Mouse (Mus musculus) myocyte (in vitro differentiated cells): ENCODE results near the gene Gstm6. TPM values are rescaled to one million over a fixed set of nuclear protein-coding genes. Genes with fewer than 3 reads are reported as not detected.
"Not testable (repeated sequence)": the region's sequence is repeated elsewhere in the genome, so short reads cannot be mapped to it uniquely, and the experiment has no call there.

Experiments used
- H3K27me3 ChIP-seq: one replicate; pipeline ENCODE4 v1.6.1; 2011; ENCODE audit not compliant: control insufficient read depth, insufficient read depth, insufficient read length
- H3K36me3 ChIP-seq: one replicate; pipeline ENCODE4 v1.6.1; 2011; ENCODE audit not compliant: control insufficient read depth, insufficient read depth
- H3K4me2 ChIP-seq: one replicate; pipeline ENCODE4 v1.6.1; 2011; ENCODE audit warnings: low read depth, control low read depth
- H3K4me3 ChIP-seq: one replicate; pipeline ENCODE4 v1.5.1; 2011; ENCODE audit warnings: mild to moderate bottlenecking, control low read depth, moderate library complexity
- H3K79me2 ChIP-seq: one replicate; pipeline ENCODE4 v1.6.1; 2011; ENCODE audit not compliant: control insufficient read depth, insufficient read depth
- H3ac ChIP-seq: one replicate; pipeline ENCODE4 v1.6.1; 2011; ENCODE audit not compliant: control insufficient read depth, insufficient read length
- CEBPB ChIP-seq: IDR thresholded peaks from 2 replicates; pipeline ENCODE4 v1.6.1; 2011; ENCODE audit warnings: mild to moderate bottlenecking, moderate library complexity; ENCODE audit not compliant: poor library complexity, insufficient read depth, severe bottlenecking
- E2F4 ChIP-seq: IDR thresholded peaks from one replicate; pipeline ENCODE4 v1.6.1; 2011; ENCODE audit warnings: mild to moderate bottlenecking, control low read depth, moderate library complexity; ENCODE audit not compliant: insufficient read depth
- MAX ChIP-seq: IDR thresholded peaks from one replicate; pipeline ENCODE4 v1.6.1; 2011; ENCODE audit warnings: low read depth, mild to moderate bottlenecking, control low read depth
- MYOD1 ChIP-seq, 3 experiments: IDR thresholded peaks; one replicate each; pipeline ENCODE4 v1.6.1; 2011; ENCODE audit warnings: control low read depth in 2 of 3, low read depth in 2 of 3, mild to moderate bottlenecking in 2 of 3, moderate library complexity in 1 of 3; ENCODE audit not compliant: insufficient read length in 2 of 3, control insufficient read depth in 1 of 3
- MYOG ChIP-seq, 3 experiments: IDR thresholded peaks; one replicate each; pipeline ENCODE4 v1.6.1; 2011; ENCODE audit warnings: control low read depth in 2 of 3, low read depth in 2 of 3, mild to moderate bottlenecking in 2 of 3; ENCODE audit not compliant: insufficient read length in 2 of 3, control insufficient read depth in 1 of 3, insufficient read depth in 1 of 3
- POLR2A ChIP-seq: IDR thresholded peaks from one replicate; pipeline ENCODE4 v1.6.1; 2011; ENCODE audit warnings: low read depth, mild to moderate bottlenecking, control low read depth, moderate library complexity; ENCODE audit not compliant: insufficient read length
- POLR2AphosphoS2 ChIP-seq: IDR thresholded peaks from one replicate; pipeline ENCODE4 v1.6.1; 2011; ENCODE audit warnings: low read depth, control low read depth; ENCODE audit not compliant: insufficient read length
- REST ChIP-seq: IDR thresholded peaks from one replicate; pipeline ENCODE4 v1.6.1; 2011; ENCODE audit warnings: mild to moderate bottlenecking, control low read depth, moderate library complexity; ENCODE audit not compliant: insufficient read depth, insufficient read length
- SRF ChIP-seq: IDR thresholded peaks from one replicate; pipeline ENCODE4 v1.6.1; 2011; ENCODE audit warnings: low read depth; ENCODE audit not compliant: control insufficient read depth, insufficient read length
- TCF12 ChIP-seq: IDR thresholded peaks from one replicate; pipeline ENCODE4 v1.6.1; 2011; ENCODE audit warnings: mild to moderate bottlenecking, control low read depth; ENCODE audit not compliant: poor library complexity, insufficient read depth, severe bottlenecking
- TCF3 ChIP-seq: IDR thresholded peaks from one replicate; pipeline ENCODE4 v1.6.1; 2011; ENCODE audit warnings: low read depth, control low read depth; ENCODE audit not compliant: insufficient read length
- USF1 ChIP-seq: IDR thresholded peaks from one replicate; pipeline ENCODE4 v1.6.1; 2011; ENCODE audit warnings: low read depth, mild to moderate bottlenecking, control low read depth, moderate library complexity
- polyA plus RNA-seq: library from polyadenylated mRNA; unstranded; fragments of >200 nt; fragmentation: generic; extraction: Trizol; gene quantifications from one replicate; pipeline ENCODE4 v1.2.1, GENCODE M21; 2012; ENCODE audit warnings: missing spikeins

Gene Gstm6
- not detected for polyA plus RNA-seq

GRCm38 (mm10) chr3:107943239-107943990 lies at the start of gene Gstm6:
Gstm6 (minus strand) TSS chr3:107943749.
- no peak within 1 kb of the TSS for H3K4me3 ChIP-seq
- no peak within 1 kb of the TSS for H3K4me2 ChIP-seq
- H3K27me3 ChIP-seq, result no peaks in the 10 kb centered on the region
- TF ChIP-seq TCF12 (no peak), CEBPB (no peak), POLR2AphosphoS2 (no peak), USF1 (no peak), POLR2A (no peak), SRF (no peak), MYOD1 (IDR thresholded peaks at IDR 0.05; ENCODE audit: control insufficient read depth in 1 of 3, insufficient read length in 2 of 3, low read depth in 2 of 3) (no peak), MYOG (IDR thresholded peaks at IDR 0.05; ENCODE audit: control insufficient read depth in 1 of 3, insufficient read depth in 1 of 3, insufficient read length in 2 of 3, low read depth in 2 of 3) (no peak), MAX (no peak), E2F4 (no peak)
- no peaks in the 10 kb centered on the region for H3K36me3 ChIP-seq
- no peak within 1 kb of the TSS for H3ac ChIP-seq
- H3K79me2 ChIP-seq, result no peaks in the 10 kb centered on the region

- TF ChIP-seq MAX (no peak), TCF12 (no peak), CEBPB (no peak), POLR2A (no peak), SRF (no peak), REST (no peak), MYOD1 (IDR thresholded peaks at IDR 0.05; ENCODE audit: control insufficient read depth in 1 of 3, insufficient read length in 2 of 3, low read depth in 2 of 3) (no peak), USF1 (no peak), MYOG (IDR thresholded peaks at IDR 0.05; ENCODE audit: control insufficient read depth in 1 of 3, insufficient read depth in 1 of 3, insufficient read length in 2 of 3, low read depth in 2 of 3) (no peak), TCF3 (no peak), E2F4 (no peak), POLR2AphosphoS2 (no peak)
- no peak within 1 kb of the TSS for H3K4me3 ChIP-seq
Measured at GRCm38 (mm10) chr3:107986041-107986562, 42.6 kb upstream of the Gstm6 start, which contains the start of gene Gstm2. Gstm2 (minus strand) TSS chr3:107986453.

GRCm38 (mm10) chr3:107985141-107985540 lies 41.6 kb upstream of the Gstm6 start:
- not testable (repeated sequence) for H3K79me2 ChIP-seq, H3K27me3 ChIP-seq, H3K36me3 ChIP-seq, H3K4me3 ChIP-seq, H3ac ChIP-seq, H3K4me2 ChIP-seq

More at GRCm38 (mm10) chr3:107986041-107986562, 42.6 kb upstream of the Gstm6 start, which contains the start of gene Gstm2:
- Histone ChIP-seq H3ac (no peak within 1 kb of the TSS), H3K4me2 (peak within 1 kb of the TSS; percentile 31), H3K79me2 (no peaks in the 10 kb centered on the region), H3K36me3 (no peaks in the 10 kb centered on the region), H3K27me3 (no peaks in the 10 kb centered on the region)

- Histone ChIP-seq H3K36me3 (no peaks in the 10 kb centered on the region), H3K27me3 (peaks cover 2% of the 10 kb centered on the region), H3ac (no peak overlapping the region), H3K4me2 (no peak overlapping the region), H3K79me2 (no peaks in the 10 kb centered on the region), H3K4me3 (no peak overlapping the region)
- no peak for TF ChIP-seq USF1
- TF ChIP-seq REST, result no peak
- TF ChIP-seq TCF12, result no peak
- no peak for TF ChIP-seq TCF3
- TF ChIP-seq MAX, result no peak
- no peak for TF ChIP-seq MYOD1 (IDR thresholded peaks at IDR 0.05; ENCODE audit: control insufficient read depth in 1 of 3, insufficient read length in 2 of 3, low read depth in 2 of 3)
- TF ChIP-seq SRF, result no peak
- no peak for TF ChIP-seq POLR2A
- TF ChIP-seq MYOG (IDR thresholded peaks at IDR 0.05; ENCODE audit: control insufficient read depth in 1 of 3, insufficient read depth in 1 of 3, insufficient read length in 2 of 3, low read depth in 2 of 3), result no peak
- no peak for TF ChIP-seq E2F4
- no peak for TF ChIP-seq CEBPB
- TF ChIP-seq POLR2AphosphoS2, result no peak
Measured at GRCm38 (mm10) chr3:107984471-107984870, 40.9 kb upstream of the Gstm6 start.

- Histone ChIP-seq H3ac (no peak overlapping the region), H3K79me2 (no peaks in the 10 kb centered on the region), H3K27me3 (peaks cover 5% of the 10 kb centered on the region), H3K4me2 (no peak overlapping the region), H3K4me3 (no peak overlapping the region), H3K36me3 (no peaks in the 10 kb centered on the region)
- TF ChIP-seq USF1 (no peak), SRF (no peak), TCF3 (no peak), REST (no peak)
Measured at GRCm38 (mm10) chr3:107983771-107984170, 40.2 kb upstream of the Gstm6 start.
